Mouse (Mus musculus) heart, embryonic 16.5 days (tissue): ENCODE results near the gene Fahd1. TPM values are rescaled to one million over a fixed set of nuclear protein-coding genes. Genes with fewer than 3 reads are reported as not detected.
A peak's percentile ranks its signal among the peaks of the same experiment; 100 is the strongest.

Source experiments
- ATAC-seq: fragments of 200-750 bp; cut with Nextera tagmentation; replicated peaks from 2 replicates; pipeline ENCODE4 v1.8.0; 2017; ENCODE audit warnings: moderate number of reproducible peaks; ENCODE audit not compliant: insufficient read depth, low FRiP score; ENCODE audit errors: extremely low read depth
- H3K27ac ChIP-seq: fragments of 300-500 bp; sonication (generic); 2 replicates; pipeline ENCODE4 v1.5.1; 2014; ENCODE audit warnings: mild to moderate bottlenecking, low read length, control low read depth, moderate library complexity
- H3K27me3 ChIP-seq: fragments of 300-500 bp; sonication (generic); 2 replicates; pipeline ENCODE4 v1.6.1; 2014; ENCODE audit warnings: low read length, mixed read lengths; ENCODE audit not compliant: control insufficient read depth, insufficient read depth
- H3K36me3 ChIP-seq: fragments of 300-500 bp; sonication (generic); 2 replicates; pipeline ENCODE4 v1.6.1; 2014; ENCODE audit not compliant: control insufficient read depth, insufficient read depth
- H3K4me1 ChIP-seq: fragments of 300-500 bp; sonication (generic); 2 replicates; pipeline ENCODE4 v1.6.1; 2014; ENCODE audit warnings: low read length, mixed read lengths; ENCODE audit not compliant: control insufficient read depth, insufficient read depth
- H3K4me2 ChIP-seq: fragments of 300-500 bp; sonication (generic); 2 replicates; pipeline ENCODE4 v1.6.1; 2014; ENCODE audit warnings: low read depth, mild to moderate bottlenecking, control low read depth, low read length
- H3K4me3 ChIP-seq: fragments of 300-500 bp; sonication (generic); 2 replicates; pipeline ENCODE4 v1.5.1; 2014; ENCODE audit warnings: mild to moderate bottlenecking, control low read depth, low read length
- H3K9ac ChIP-seq: fragments of 300-500 bp; sonication (generic); 2 replicates; pipeline ENCODE4 v1.6.1; 2014; ENCODE audit warnings: low read length, control low read depth
- H3K9me3 ChIP-seq: fragments of 300-500 bp; sonication (generic); replicated peaks from 2 replicates; pipeline ENCODE4 v1.6.1; 2016; ENCODE audit warnings: low read length; ENCODE audit not compliant: control insufficient read depth
- WGBS: fragments of 180-500 bp; shearing (Covaris S2); extraction: QIAGEN DNeasy Blood & Tissue Kit; methylation state at CpG from one replicate; pipeline ENCODE4 v1.1.7; 2014; 5-methylcytosine and 5-hydroxymethylcytosine counted together
- polyA plus RNA-seq: library from polyadenylated mRNA; unstranded; fragments of >200 nt; fragmentation: Nextera tagmentation; extraction: Ambion mirVana; gene quantifications from 2 replicates; pipeline ENCODE4 v1.2.1, GENCODE M21; 2015

The Fahd1 gene
- polyA plus RNA-seq, 1 experiment from 2014 or later = 59.9 TPM

GRCm38 (mm10) chr17:24855838-24856464 is 5.8 kb upstream of the Fahd1 start:
- Histone ChIP-seq H3K9ac (no peak overlapping the region), H3K9me3 (no peaks in the 10 kb centered on the region), H3K27ac (no peak overlapping the region), H3K27me3 (no peaks in the 10 kb centered on the region; the same call in 1 of the 2 replicates), H3K4me1 (peaks cover 6% of the 10 kb centered on the region; the same call in 1 of the 2 replicates), H3K4me3 (no peak overlapping the region), H3K4me2 (no peak overlapping the region), H3K36me3 (peaks cover 12% of the 10 kb centered on the region; the same call in 1 of the 2 replicates)
- ATAC-seq = no peak
- 77% methylated on average over 3 of the region's 3 CpGs for WGBS

GRCm38 (mm10) chr17:24851381-24852125 is 1.4 kb upstream of the Fahd1 start:
- H3K27ac ChIP-seq = no peak overlapping the region
- 77% methylated on average over 10 of the region's 10 CpGs for WGBS
- H3K4me3 ChIP-seq = peak overlapping the region; percentile 84
- peaks cover 14% of the 10 kb centered on the region for H3K4me1 ChIP-seq
- H3K4me2 ChIP-seq = peak overlapping the region; percentile 84
- H3K9ac ChIP-seq = peak overlapping the region; percentile 78; the same call in 1 of the 2 replicates
- H3K9me3 ChIP-seq = no peaks in the 10 kb centered on the region
- peaks cover 6% of the 10 kb centered on the region; the same call in 1 of the 2 replicates for H3K36me3 ChIP-seq
- ATAC-seq = no peak
- no peaks in the 10 kb centered on the region; the same call in 1 of the 2 replicates for H3K27me3 ChIP-seq

- H3K27ac ChIP-seq = peak overlapping the region; percentile 95
- WGBS = 2% methylated on average over 20 of the region's 20 CpGs
- peaks cover 14% of the 10 kb centered on the region for H3K4me1 ChIP-seq
- H3K27me3 ChIP-seq = no peaks in the 10 kb centered on the region; the same call in 1 of the 2 replicates
- no peaks in the 10 kb centered on the region for H3K9me3 ChIP-seq
- H3K4me3 ChIP-seq = peak overlapping the region; percentile 84
- peak overlapping the region; percentile 84 for H3K4me2 ChIP-seq
- H3K9ac ChIP-seq = peak overlapping the region; percentile 78
- peaks cover 6% of the 10 kb centered on the region; the same call in 1 of the 2 replicates for H3K36me3 ChIP-seq
- no peak for ATAC-seq
Observed at GRCm38 (mm10) chr17:24850773-24851127, 586 bp upstream of the Fahd1 start.

- H3K27ac ChIP-seq = peak overlapping the region; percentile 95
- peaks cover 6% of the 10 kb centered on the region; the same call in 1 of the 2 replicates for H3K36me3 ChIP-seq
- peak overlapping the region; percentile 83 for H3K9ac ChIP-seq
- H3K4me2 ChIP-seq = peak overlapping the region; percentile 84
- ATAC-seq = peak; percentile 51
- no peaks in the 10 kb centered on the region for H3K9me3 ChIP-seq
- peak overlapping the region; percentile 84 for H3K4me3 ChIP-seq
- H3K4me1 ChIP-seq = peaks cover 18% of the 10 kb centered on the region
- no peaks in the 10 kb centered on the region; the same call in 1 of the 2 replicates for H3K27me3 ChIP-seq
- under 1% methylated on average over 21 of the region's 21 CpGs for WGBS
Observed at GRCm38 (mm10) chr17:24849733-24850064, 465 bp downstream of the Fahd1 start.

- Histone ChIP-seq H3K36me3 (peaks cover 5% of the 10 kb centered on the region; the same call in 1 of the 2 replicates), H3K4me3 (peak overlapping the region; percentile 46), H3K9ac (peak overlapping the region; percentile 83), H3K9me3 (no peaks in the 10 kb centered on the region), H3K27me3 (no peaks in the 10 kb centered on the region; the same call in 1 of the 2 replicates), H3K4me2 (peak overlapping the region; percentile 84), H3K4me1 (peaks cover 20% of the 10 kb centered on the region), H3K27ac (peak overlapping the region; percentile 72)
- ATAC-seq = no peak
Observed at GRCm38 (mm10) chr17:24848600-24849031, 1.5 kb downstream of the Fahd1 start.

- peaks cover 20% of the 10 kb centered on the region for H3K4me1 ChIP-seq
- WGBS = 98% methylated on average over 1 of the region's 1 CpGs
- H3K27me3 ChIP-seq = no peaks in the 10 kb centered on the region; the same call in 1 of the 2 replicates
- no peak overlapping the region for H3K9ac ChIP-seq
- H3K36me3 ChIP-seq = no peaks in the 10 kb centered on the region
- no peak overlapping the region for H3K4me2 ChIP-seq
- no peak overlapping the region for H3K27ac ChIP-seq
- H3K4me3 ChIP-seq = no peak overlapping the region
- no peaks in the 10 kb centered on the region for H3K9me3 ChIP-seq
- no peak for ATAC-seq
Observed at GRCm38 (mm10) chr17:24847386-24847785, 2.8 kb downstream of the Fahd1 start.

- Histone ChIP-seq H3K27me3 (peaks cover 5% of the 10 kb centered on the region; the same call in 1 of the 2 replicates), H3K9ac (peak overlapping the region; percentile 39; the same call in 1 of the 2 replicates), H3K4me2 (peak overlapping the region; percentile 58), H3K27ac (0 out of 2 replicates have a peak overlapping the region, but pooled peaks have one; percentile 9), H3K4me1 (peaks cover 12% of the 10 kb centered on the region), H3K9me3 (no peaks in the 10 kb centered on the region), H3K4me3 (0 out of 2 replicates have a peak overlapping the region, but pooled peaks have one; percentile 7), H3K36me3 (no peaks in the 10 kb centered on the region)
- no peak for ATAC-seq
- 41% methylated on average over 9 of the region's 9 CpGs for WGBS
Observed at GRCm38 (mm10) chr17:24844525-24844924, 5.6 kb downstream of the Fahd1 start.

GRCm38 (mm10) chr17:24842631-24843030 is 7.5 kb downstream of the Fahd1 start:
- H3K27ac ChIP-seq = no peak overlapping the region
- no peaks in the 10 kb centered on the region for H3K36me3 ChIP-seq
- 50% methylated on average over 2 of the region's 2 CpGs for WGBS
- no peak overlapping the region for H3K4me2 ChIP-seq
- no peak for ATAC-seq
- no peaks in the 10 kb centered on the region for H3K9me3 ChIP-seq
- H3K27me3 ChIP-seq = peaks cover 5% of the 10 kb centered on the region
- H3K4me1 ChIP-seq = peaks cover 6% of the 10 kb centered on the region
- no peak overlapping the region for H3K9ac ChIP-seq
- no peak overlapping the region for H3K4me3 ChIP-seq

GRCm38 (mm10) chr17:24841133-24841532 is 9.0 kb downstream of the Fahd1 start:
- peaks cover 5% of the 10 kb centered on the region for H3K27me3 ChIP-seq
- H3K9me3 ChIP-seq = no peaks in the 10 kb centered on the region
- H3K4me3 ChIP-seq = no peak overlapping the region
- no peaks in the 10 kb centered on the region for H3K36me3 ChIP-seq
- H3K4me2 ChIP-seq = no peak overlapping the region
- 48% methylated on average over 4 of the region's 4 CpGs for WGBS
- H3K27ac ChIP-seq = no peak overlapping the region
- ATAC-seq = no peak
- peaks cover 6% of the 10 kb centered on the region for H3K4me1 ChIP-seq
- H3K9ac ChIP-seq = no peak overlapping the region
